Mouse (Mus musculus) MEL (cell line): ENCODE measurements around the gene Mrpl37. TPM values are rescaled to one million over a fixed set of nuclear protein-coding genes. Genes with fewer than 3 reads are reported as not detected.

ENCODE experiments used
- DNase-seq: peaks from one replicate; pipeline ENCODE4 v3.0.0; 2011; ENCODE audit warnings: low read depth, low spot score
- H3K27ac ChIP-seq: 2 replicates; pipeline ENCODE4 v1.5.1; 2012; ENCODE audit warnings: low read depth, mild to moderate bottlenecking, control low read depth, low read length, moderate library complexity; ENCODE audit not compliant: control insufficient read depth
- H3K27me3 ChIP-seq, 2 experiments: fragments of 150-350 bp in 1 of 2; sonication (generic) in 1 of 2; 2 replicates each; pipeline ENCODE4 v1.6.1; 2012; ENCODE audit warnings: low read length in 2 of 2, mild to moderate bottlenecking in 2 of 2, improper control_type of control experiment in 1 of 2, moderate library complexity in 1 of 2; ENCODE audit not compliant: insufficient read depth in 2 of 2, control insufficient read depth in 1 of 2
- H3K36me3 ChIP-seq, 2 experiments: 2 replicates each; pipeline ENCODE4 v1.6.1; 2012 to 2014; ENCODE audit warnings: low read length in 2 of 2, improper control_type of control experiment in 1 of 2, inconsistent platforms in 1 of 2, mild to moderate bottlenecking in 1 of 2; ENCODE audit not compliant: insufficient read depth in 2 of 2, control insufficient read depth in 1 of 2
- H3K4me1 ChIP-seq, 2 experiments: fragments of 150-350 bp in 1 of 2; sonication (generic) in 1 of 2; 2 replicates each; pipeline ENCODE4 v1.6.1; 2012; ENCODE audit warnings: low read length in 2 of 2, improper control_type of control experiment in 1 of 2, mild to moderate bottlenecking in 1 of 2; ENCODE audit not compliant: insufficient read depth in 2 of 2, control insufficient read depth in 1 of 2
- H3K4me3 ChIP-seq, 2 experiments: fragments of 150-350 bp in 1 of 2; sonication (generic) in 1 of 2; 2 replicates each; pipeline ENCODE4 v1.5.1; 2012; ENCODE audit warnings: low read depth in 2 of 2, low read length in 2 of 2, mild to moderate bottlenecking in 2 of 2, moderate library complexity in 2 of 2, control low read depth in 1 of 2, improper control_type of control experiment in 1 of 2; ENCODE audit not compliant: control insufficient read depth in 1 of 2, insufficient read depth in 1 of 2
- H3K79me2 ChIP-seq: 2 replicates; pipeline ENCODE4 v1.6.1; 2012; ENCODE audit warnings: mild to moderate bottlenecking, low read length, moderate library complexity; ENCODE audit not compliant: control insufficient read depth, poor library complexity, insufficient read depth
- H3K9ac ChIP-seq: 2 replicates; pipeline ENCODE4 v1.6.1; 2012; ENCODE audit warnings: low read depth, mild to moderate bottlenecking, control low read depth, low read length, moderate library complexity; ENCODE audit not compliant: control insufficient read depth, poor library complexity, severe bottlenecking
- H3K9me3 ChIP-seq: fragments of 150-350 bp; sonication (generic); replicated peaks from 2 replicates; pipeline ENCODE4 v1.6.1; 2012; ENCODE audit warnings: mild to moderate bottlenecking, low read length, improper control_type of control experiment, moderate library complexity; ENCODE audit not compliant: insufficient read depth
- CTCF ChIP-seq, 3 experiments: IDR thresholded peaks in 2 of 3; conservative IDR thresholded peaks in 1 of 3; 2 replicates each; pipeline ENCODE4 v1.5.1; 2011 to 2012; ENCODE audit warnings: low read length in 3 of 3, low read depth in 2 of 3, mild to moderate bottlenecking in 2 of 3, improper control_type of control experiment in 1 of 3, inconsistent platforms in 1 of 3, mixed read lengths in 1 of 3, moderate library complexity in 1 of 3; ENCODE audit not compliant: control insufficient read depth in 1 of 3, insufficient read depth in 1 of 3, poor library complexity in 1 of 3, severe bottlenecking in 1 of 3
- EP300 ChIP-seq, 2 experiments: IDR thresholded peaks; 2 replicates each; pipeline ENCODE4 v1.6.1; 2011; ENCODE audit warnings: improper control_type of control experiment in 2 of 2, low read length in 2 of 2, low read depth in 1 of 2, mild to moderate bottlenecking in 1 of 2
- MXI1 ChIP-seq: IDR thresholded peaks from 2 replicates; pipeline ENCODE4 v1.6.1; 2011; ENCODE audit warnings: mild to moderate bottlenecking, low read depth, low read length, improper control_type of control experiment
- MYC ChIP-seq: IDR thresholded peaks from 2 replicates; pipeline ENCODE4 v1.6.1; 2011; ENCODE audit warnings: low read depth, mild to moderate bottlenecking, low read length, improper control_type of control experiment, moderate library complexity
- NRF1 ChIP-seq: IDR thresholded peaks from 2 replicates; pipeline ENCODE4 v1.6.1; 2014; ENCODE audit warnings: low read depth, mild to moderate bottlenecking, inconsistent platforms, low read length, improper control_type of control experiment, moderate library complexity; ENCODE audit not compliant: poor library complexity, insufficient read depth, severe bottlenecking
- POLR2AphosphoS5 ChIP-seq: IDR thresholded peaks from 2 replicates; pipeline ENCODE4 v1.6.1; 2012; ENCODE audit warnings: low read depth, borderline replicate concordance, mild to moderate bottlenecking, inconsistent platforms, low read length, moderate library complexity, mixed read lengths
- RCOR1 ChIP-seq: IDR thresholded peaks from 2 replicates; pipeline ENCODE4 v1.6.1; 2012; ENCODE audit warnings: low read depth, mild to moderate bottlenecking, inconsistent platforms, low read length, improper control_type of control experiment
- polyA plus RNA-seq, 2 experiments: library from polyadenylated mRNA; stranded (reverse) in 1 of 2; unstranded in 1 of 2; fragments of >175 nt in 1 of 2; fragments of >200 nt in 1 of 2; gene quantifications; 2 replicates each; pipeline versions ENCODE4 v1.2.1 to v1.2.4; 2012; ENCODE audit warnings: low replicate concordance in 2 of 2, low read depth in 1 of 2; ENCODE audit not compliant: insufficient read length in 2 of 2, insufficient read depth in 1 of 2, missing spikeins in 1 of 2
- total RNA-seq: library from RNA; depleted of rRNA; stranded (reverse); fragments of 300-350 nt; gene quantifications from 2 replicates; pipeline ENCODE4 v1.2.3, GENCODE M21; 2012; rRNA removed

Mrpl37 gene
- total and polyA plus RNA-seq, 3 experiments, result 73.1 to 423 (median 153) TPM

- H3K9ac ChIP-seq, result peak overlapping the region; percentile 16; the same call in 1 of the 2 replicates
- H3K79me2 ChIP-seq, result peaks cover 14% of the 10 kb centered on the region
- peaks cover 4 to 43% of the 10 kb centered on the region in 2 experiments for H3K36me3 ChIP-seq
- peaks cover 40 to 48% of the 10 kb centered on the region in 2 experiments for H3K4me1 ChIP-seq
- H3K4me3 ChIP-seq, result no peak overlapping the region
- H3K27ac ChIP-seq, result peak overlapping the region; percentile 80
- H3K27me3 ChIP-seq, result no peaks in the 10 kb centered on the region
- TF ChIP-seq EP300 (IDR thresholded peaks at IDR 0.05; ENCODE audit: low read depth in 1 of 2, low read length in 2 of 2) (peak in 1 of 2 experiments; percentile 31; a peak in 2 of 4 replicates), NRF1 (no peak), POLR2AphosphoS5 (no peak)
- TF ChIP-seq, all 39 proteins: peak for 1
- DNase-seq, result no peak
- H3K9me3 ChIP-seq, result no peaks in the 10 kb centered on the region
Observed at GRCm38 (mm10) chr4:107006807-107007206, 59.9 kb downstream of the Mrpl37 start.

DNA sequence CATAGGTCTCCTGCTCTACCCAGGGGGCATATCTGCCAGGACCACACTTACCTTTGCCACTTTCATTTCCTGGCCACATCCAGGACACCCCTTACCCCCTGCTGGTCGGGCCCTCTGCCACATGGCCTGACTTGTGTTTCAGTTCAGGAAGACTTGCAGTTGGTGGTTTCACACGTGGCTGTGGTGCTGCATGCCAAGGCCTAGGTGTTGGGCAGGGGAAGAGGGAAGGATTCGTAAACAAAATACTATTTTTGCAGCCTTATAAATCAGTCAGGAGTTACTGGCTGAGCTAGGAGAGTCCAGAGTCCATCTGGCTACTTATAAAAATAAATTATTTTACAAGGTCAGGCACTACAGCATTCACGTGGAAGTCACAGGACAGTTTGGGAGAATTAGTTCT lies 60.4 kb downstream of the Mrpl37 start:
- Histone ChIP-seq H3K27me3 (no peaks in the 10 kb centered on the region), H3K36me3 (peaks cover 2 to 48% of the 10 kb centered on the region in 2 experiments), H3K9ac (no peak overlapping the region), H3K79me2 (peaks cover 16% of the 10 kb centered on the region), H3K9me3 (no peaks in the 10 kb centered on the region), H3K4me1 (peaks cover 43 to 54% of the 10 kb centered on the region in 2 experiments), H3K27ac (peak overlapping the region; percentile 80), H3K4me3 (no peak overlapping the region)
- TF ChIP-seq MXI1 (peak; percentile 62; the same call in 1 of the 2 replicates), CTCF (IDR thresholded peaks at IDR 0.05 in 2 of 3, conservative IDR thresholded peaks at IDR 0.05 in 1 of 3; ENCODE audit: control insufficient read depth in 1 of 3, insufficient read depth in 1 of 3, low read depth in 2 of 3, low read length in 3 of 3, poor library complexity in 1 of 3, severe bottlenecking in 1 of 3) (no peak), RCOR1 (no peak), MYC (0 out of 2 replicates have a peak, but pooled peaks have one; percentile 1)
- DNase-seq, result peak; percentile 29

Other genes with a start within 250 kb of the Mrpl37 start
- 28.3 and 30.5 TPM in 2 replicates for gene Ssbp3, start 156.2 kb downstream of the Mrpl37 start, total RNA-seq
- gene Ssbp3, start 156.2 kb downstream of the Mrpl37 start, polyA plus RNA-seq, result 100 to 1,000 TPM; 116 to 242 TPM
- 5.6 and 8.5 TPM in 2 replicates for gene Cyb5rl, start 120 bp upstream of the Mrpl37 start, total RNA-seq
- gene Cyb5rl, start 120 bp upstream of the Mrpl37 start, polyA plus RNA-seq, result 1 to 10 TPM in 1 of 2 experiments, not detected in 1; 9.3 TPM
- not detected in 2 replicates for gene Cdcp2, start 30.0 kb upstream of the Mrpl37 start, total RNA-seq
- not detected for gene Cdcp2, start 30.0 kb upstream of the Mrpl37 start, polyA plus RNA-seq
- gene Tmem59, start 111.5 kb upstream of the Mrpl37 start, total RNA-seq, result 51.9 and 55.8 TPM in 2 replicates
- 10 to 100 TPM in 1 of 2 experiments, not detected in 1; 78.9 TPM for gene Tmem59, start 111.5 kb upstream of the Mrpl37 start, polyA plus RNA-seq
- gene Tceanc2, start 112.2 kb upstream of the Mrpl37 start, total RNA-seq, result 1.5 and 1.9 TPM in 2 replicates
- 1 to 10 TPM in 1 of 2 experiments, not detected in 1; 9.4 TPM for gene Tceanc2, start 112.2 kb upstream of the Mrpl37 start, polyA plus RNA-seq
- gene Ldlrad1, start 142.3 kb upstream of the Mrpl37 start, total RNA-seq, result 0.15 TPM in 1 of 2 replicates, not detected in the other
- not detected for gene Ldlrad1, start 142.3 kb upstream of the Mrpl37 start, polyA plus RNA-seq
- gene Lrrc42, start 186.7 kb upstream of the Mrpl37 start, total RNA-seq, result 8.6 and 9.3 TPM in 2 replicates
- gene Lrrc42, start 186.7 kb upstream of the Mrpl37 start, polyA plus RNA-seq, result 10 to 100 TPM in 1 of 2 experiments, not detected in 1; 48.9 TPM
- 11.2 and 12.4 TPM in 2 replicates for gene Hspb11, start 186.7 kb upstream of the Mrpl37 start, total RNA-seq
- gene Hspb11, start 186.7 kb upstream of the Mrpl37 start, polyA plus RNA-seq, result 10 to 100 TPM in 1 of 2 experiments, not detected in 1; 16.8 TPM
- gene Dio1, start 240.3 kb upstream of the Mrpl37 start, total RNA-seq, result not detected in 2 replicates
- gene Dio1, start 240.3 kb upstream of the Mrpl37 start, polyA plus RNA-seq, result under 1 TPM in 1 of 2 experiments, not detected in 1; 0.13 TPM
- gene Yipf1, start 247.5 kb upstream of the Mrpl37 start, total RNA-seq, result 37.5 and 40.6 TPM in 2 replicates
- gene Yipf1, start 247.5 kb upstream of the Mrpl37 start, polyA plus RNA-seq, result 100 to 1,000 TPM in 1 of 2 experiments, 10 to 100 TPM in 1; 43.5 to 549 TPM